Mouse (Mus musculus) ES-E14 (cell line): ENCODE measurements around the gene Gm47985. TPM values are rescaled to one million over a fixed set of nuclear protein-coding genes. Genes with fewer than 3 reads are reported as not detected.
"Not testable (repeated sequence)": the region's sequence is repeated elsewhere in the genome, so short reads cannot be mapped to it uniquely, and the experiment has no call there.

Source experiments
- DNase-seq: peaks from one replicate; pipeline ENCODE4 v3.0.0-alpha.2; 2013; ENCODE audit warnings: low read depth, low spot score
- H3K27ac ChIP-seq: 2 replicates; pipeline ENCODE4 v1.5.1; 2012; ENCODE audit warnings: low read depth, mild to moderate bottlenecking, low read length, moderate library complexity, mixed read lengths; ENCODE audit not compliant: poor library complexity, insufficient read depth, severe bottlenecking
- H3K36me3 ChIP-seq: 2 replicates; pipeline ENCODE4 v1.6.1; 2012; ENCODE audit warnings: mild to moderate bottlenecking, low read length, moderate library complexity, mixed read lengths; ENCODE audit not compliant: control insufficient read depth, poor library complexity, insufficient read depth, severe bottlenecking
- H3K4me1 ChIP-seq, 2 experiments: fragments of 150-350 bp in 1 of 2; sonication (generic) in 1 of 2; 2 replicates each; pipeline ENCODE4 v1.6.1; 2012; ENCODE audit warnings: low read length in 2 of 2, mild to moderate bottlenecking in 1 of 2, mixed read lengths in 1 of 2; ENCODE audit not compliant: control insufficient read depth in 2 of 2, insufficient read depth in 2 of 2, poor library complexity in 1 of 2
- H3K4me3 ChIP-seq, 2 experiments: fragments of 150-350 bp in 1 of 2; sonication (generic) in 1 of 2; 2 replicates each; pipeline ENCODE4 v1.5.1; 2012; ENCODE audit warnings: low read length in 2 of 2, low read depth in 1 of 2, mild to moderate bottlenecking in 1 of 2, mixed read lengths in 1 of 2; ENCODE audit not compliant: insufficient read depth in 1 of 2, poor library complexity in 1 of 2, severe bottlenecking in 1 of 2
- H3K9ac ChIP-seq: 2 replicates; pipeline ENCODE4 v1.6.1; 2012; ENCODE audit warnings: low read depth, mild to moderate bottlenecking, low read length, mixed read lengths; ENCODE audit not compliant: poor library complexity, insufficient read depth, severe bottlenecking
- H3K9me3 ChIP-seq: fragments of 150-350 bp; sonication (generic); 2 replicates; pipeline ENCODE4 v1.6.1; 2012; ENCODE audit warnings: low read depth, mild to moderate bottlenecking, low read length; ENCODE audit not compliant: control insufficient read depth, insufficient read depth
- CHD2 ChIP-seq: IDR thresholded peaks from 2 replicates; pipeline ENCODE4 v1.6.1; 2014; ENCODE audit warnings: mild to moderate bottlenecking, low read depth, low read length, inconsistent platforms
- HCFC1 ChIP-seq: IDR thresholded peaks from 2 replicates; pipeline ENCODE4 v1.6.1; 2012; ENCODE audit warnings: low read length, inconsistent platforms, borderline replicate concordance; ENCODE audit not compliant: insufficient read depth
- in situ Hi-C, 2 experiments: fragments of 600-800 bp; cut with MboI; formaldehyde crosslinking; loops; one replicate each; pipeline ENCODE4 v1.15.1; 2025; ENCODE audit warnings: low sequenced_read_pairs in 2 of 2, inconsistent platforms in 1 of 2; ENCODE audit not compliant: unreplicated experiment in 2 of 2
- total RNA-seq: library from RNA; depleted of rRNA; stranded (reverse); fragments of 300-350 nt; gene quantifications from 2 replicates; pipeline ENCODE4 v1.2.3, GENCODE M21; 2012

The Gm47985 gene
- total RNA-seq, 1 experiment = not detected

- H3K9me3 ChIP-seq, in situ Hi-C loops, H3K27ac ChIP-seq, H3K36me3 ChIP-seq, DNase-seq, H3K9ac ChIP-seq, H3K4me3 ChIP-seq, H3K4me1 ChIP-seq: not testable (repeated sequence)
These were observed 21.5 kb downstream of the Gm47985 start, which contains the start of gene 3110040M04Rik for GRCm38 (mm10) chr1:151203818-151204217. 3110040M04Rik (plus strand) TSS chr1:151204121.

GRCm38 (mm10) chr1:151208493-151208892 is 26.2 kb downstream of the Gm47985 start:
- DNase-seq, H3K27ac ChIP-seq, H3K4me1 ChIP-seq, H3K9me3 ChIP-seq, H3K4me3 ChIP-seq, in situ Hi-C loops, H3K36me3 ChIP-seq, H3K9ac ChIP-seq: not testable (repeated sequence)

GRCm38 (mm10) chr1:151208944-151209343 is 26.6 kb downstream of the Gm47985 start:
- DNase-seq, H3K27ac ChIP-seq, H3K9ac ChIP-seq, H3K36me3 ChIP-seq, H3K4me1 ChIP-seq, in situ Hi-C loops, H3K4me3 ChIP-seq, H3K9me3 ChIP-seq: not testable (repeated sequence)

- H3K4me1 ChIP-seq, H3K36me3 ChIP-seq, in situ Hi-C loops, H3K9me3 ChIP-seq, H3K4me3 ChIP-seq, H3K9ac ChIP-seq, DNase-seq, H3K27ac ChIP-seq: not testable (repeated sequence)
These were observed 27.6 kb downstream of the Gm47985 start, which contains the start of gene Gm47996 for GRCm38 (mm10) chr1:151209824-151210355. Gm47996 (plus strand) TSS chr1:151210131.

- H3K9ac ChIP-seq, H3K4me1 ChIP-seq, H3K9me3 ChIP-seq, in situ Hi-C loops, H3K36me3 ChIP-seq, H3K27ac ChIP-seq, H3K4me3 ChIP-seq, DNase-seq: not testable (repeated sequence)
These were observed 29.3 kb downstream of the Gm47985 start for GRCm38 (mm10) chr1:151211666-151212065.

- Histone ChIP-seq H3K4me3 (no peak overlapping the region), H3K27ac (no peak overlapping the region), H3K36me3 (no peaks in the 10 kb centered on the region), H3K9me3 (no peaks in the 10 kb centered on the region), H3K9ac (no peak overlapping the region), H3K4me1 (peaks cover 0 to 1% of the 10 kb centered on the region in 2 experiments; a peak in 1 of 4 replicates)
- TF ChIP-seq HCFC1 (no peak), CHD2 (no peak)
- DNase-seq = no peak
- in situ Hi-C loops = no loop called here
These were observed 32.5 kb downstream of the Gm47985 start for GRCm38 (mm10) chr1:151214862-151215261.
